Mouse (Mus musculus): ENCODE results near the gene Pth2. TPM values are rescaled to one million over a fixed set of nuclear protein-coding genes. Genes with fewer than 3 reads are reported as not detected.

The Pth2 gene
- polyA plus RNA-seq, 1 experiment from 2014 or later: not detected

GRCm38 (mm10) chr7:45212356-45212755 lies 31.6 kb downstream of the Pth2 start:
- Histone ChIP-seq H3K27me3 (ENCODE audit: control insufficient read depth, insufficient read depth, low read depth, low read length) (peaks cover 26% of the 10 kb centered on the region), H3K9ac (ENCODE audit: low read length) (no peak overlapping the region), H3K36me3 (ENCODE audit: control insufficient read depth, insufficient read depth, low read length) (no peaks in the 10 kb centered on the region), H3K27ac (ENCODE audit: low read length) (no peak overlapping the region), H3K4me2 (ENCODE audit: low read depth, low read length) (no peak overlapping the region), H3K4me1 (replicated peaks; ENCODE audit: control insufficient read depth, insufficient read depth, low read length) (peaks cover 15% of the 10 kb centered on the region), H3K9me3 (ENCODE audit: control insufficient read depth, low read length) (peaks cover 6% of the 10 kb centered on the region; the same call in 1 of the 2 replicates), H3K4me3 (ENCODE audit: low read length) (no peak overlapping the region)
- ATAC-seq (ENCODE audit: low read depth): no peak
- WGBS: 70% methylated on average over 7 of the region's 7 CpGs

DNA sequence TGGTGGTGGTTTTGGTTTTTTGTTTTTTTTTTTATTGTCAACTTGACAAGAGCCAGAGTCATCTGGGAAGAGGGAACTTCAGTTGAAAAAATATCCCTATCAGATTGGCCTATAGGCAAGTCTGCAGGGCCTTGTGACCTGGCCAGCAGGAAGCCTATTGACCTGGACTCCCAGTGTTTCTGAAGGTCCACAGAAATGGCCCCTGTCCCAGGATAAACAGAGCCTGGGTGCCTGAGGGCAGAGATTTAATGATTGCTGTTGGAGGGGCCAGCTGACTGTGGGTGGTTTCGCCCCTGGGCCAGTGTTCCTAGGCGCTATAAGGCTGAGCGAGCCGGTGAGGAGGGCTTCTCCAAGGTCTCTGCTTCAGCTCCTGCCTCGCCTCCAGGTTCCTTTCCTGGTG lies 32.9 kb downstream of the Pth2 start:
- Histone ChIP-seq H3K4me1 (replicated peaks; ENCODE audit: control insufficient read depth, insufficient read depth, low read length) (peaks cover 22% of the 10 kb centered on the region), H3K36me3 (ENCODE audit: control insufficient read depth, insufficient read depth, low read length) (peaks cover 12% of the 10 kb centered on the region), H3K27ac (ENCODE audit: low read length) (no peak overlapping the region), H3K4me2 (ENCODE audit: low read depth, low read length) (no peak overlapping the region), H3K27me3 (ENCODE audit: control insufficient read depth, insufficient read depth, low read depth, low read length) (peaks cover 26% of the 10 kb centered on the region), H3K9ac (ENCODE audit: low read length) (no peak overlapping the region), H3K9me3 (ENCODE audit: control insufficient read depth, low read length) (peaks cover under 1% of the 10 kb centered on the region; the same call in 1 of the 2 replicates), H3K4me3 (ENCODE audit: low read length) (no peak overlapping the region)
- ATAC-seq (ENCODE audit: low read depth): no peak
- 67% methylated on average over 5 of the region's 5 CpGs for WGBS

GRCm38 (mm10) chr7:45215673-45216441 lies 35.1 kb downstream of the Pth2 start, which contains the start of gene Tead2:
Gene Tead2, plus strand, starts transcription at chr7:45215753.
- ATAC-seq (ENCODE audit: low read depth): peak; percentile 72
- WGBS: under 1% methylated on average over 55 of the region's 55 CpGs
- Histone ChIP-seq H3K27me3 (ENCODE audit: control insufficient read depth, insufficient read depth, low read depth, low read length) (peaks cover 18% of the 10 kb centered on the region), H3K9ac (ENCODE audit: low read length) (peak within 1 kb of the TSS; percentile 100), H3K27ac (ENCODE audit: low read length) (peak within 1 kb of the TSS; percentile 91), H3K4me1 (replicated peaks; ENCODE audit: control insufficient read depth, insufficient read depth, low read length) (peaks cover 22% of the 10 kb centered on the region), H3K4me2 (ENCODE audit: low read depth, low read length) (peak within 1 kb of the TSS; percentile 91), H3K9me3 (ENCODE audit: control insufficient read depth, low read length) (no peaks in the 10 kb centered on the region), H3K36me3 (ENCODE audit: control insufficient read depth, insufficient read depth, low read length) (peaks cover 27% of the 10 kb centered on the region), H3K4me3 (ENCODE audit: low read length) (peak within 1 kb of the TSS; percentile 91)

GRCm38 (mm10) chr7:45216442-45217183 lies 35.8 kb downstream of the Pth2 start:
- under 1% methylated on average over 13 of the region's 13 CpGs for WGBS
- Histone ChIP-seq H3K9me3 (ENCODE audit: control insufficient read depth, low read length) (no peaks in the 10 kb centered on the region), H3K36me3 (ENCODE audit: control insufficient read depth, insufficient read depth, low read length) (peaks cover 33% of the 10 kb centered on the region), H3K27me3 (ENCODE audit: control insufficient read depth, insufficient read depth, low read depth, low read length) (peaks cover 11% of the 10 kb centered on the region), H3K4me1 (replicated peaks; ENCODE audit: control insufficient read depth, insufficient read depth, low read length) (peaks cover 21% of the 10 kb centered on the region), H3K4me3 (ENCODE audit: low read length) (peak overlapping the region; percentile 91), H3K27ac (ENCODE audit: low read length) (peak overlapping the region; percentile 91), H3K9ac (ENCODE audit: low read length) (peak overlapping the region; percentile 100), H3K4me2 (ENCODE audit: low read depth, low read length) (peak overlapping the region; percentile 91)
- ATAC-seq (ENCODE audit: low read depth): peak; percentile 92

DNA sequence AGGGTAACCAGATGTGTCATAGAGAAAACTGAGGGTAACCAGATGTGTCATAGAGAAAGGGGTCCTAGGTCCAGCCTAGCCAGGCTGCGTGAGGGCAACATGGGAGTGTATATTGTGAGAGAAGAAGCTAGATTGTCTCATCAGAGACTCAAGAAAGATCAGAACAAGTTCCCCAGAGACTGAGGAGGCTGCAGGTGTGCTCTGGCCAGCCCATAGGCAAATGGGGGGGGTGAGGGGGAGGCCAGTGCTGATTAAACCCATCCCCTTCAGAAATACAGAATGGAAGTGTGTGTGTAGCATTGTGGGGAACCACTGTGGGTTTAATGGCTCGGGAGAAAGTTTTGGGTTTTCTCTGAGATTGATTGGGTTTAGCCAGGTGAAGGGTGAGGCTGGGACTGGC lies 40.9 kb downstream of the Pth2 start:
- Histone ChIP-seq H3K9ac (ENCODE audit: low read length) (no peak overlapping the region), H3K9me3 (ENCODE audit: control insufficient read depth, low read length) (no peaks in the 10 kb centered on the region), H3K4me2 (ENCODE audit: low read depth, low read length) (no peak overlapping the region), H3K27me3 (ENCODE audit: control insufficient read depth, insufficient read depth, low read depth, low read length) (no peaks in the 10 kb centered on the region), H3K36me3 (ENCODE audit: control insufficient read depth, insufficient read depth, low read length) (peaks cover 67% of the 10 kb centered on the region), H3K4me1 (replicated peaks; ENCODE audit: control insufficient read depth, insufficient read depth, low read length) (peaks cover 14% of the 10 kb centered on the region), H3K27ac (ENCODE audit: low read length) (no peak overlapping the region), H3K4me3 (ENCODE audit: low read length) (no peak overlapping the region)
- no peak for ATAC-seq (ENCODE audit: low read depth)
- WGBS: 77% methylated on average over 2 of the region's 2 CpGs

DNA sequence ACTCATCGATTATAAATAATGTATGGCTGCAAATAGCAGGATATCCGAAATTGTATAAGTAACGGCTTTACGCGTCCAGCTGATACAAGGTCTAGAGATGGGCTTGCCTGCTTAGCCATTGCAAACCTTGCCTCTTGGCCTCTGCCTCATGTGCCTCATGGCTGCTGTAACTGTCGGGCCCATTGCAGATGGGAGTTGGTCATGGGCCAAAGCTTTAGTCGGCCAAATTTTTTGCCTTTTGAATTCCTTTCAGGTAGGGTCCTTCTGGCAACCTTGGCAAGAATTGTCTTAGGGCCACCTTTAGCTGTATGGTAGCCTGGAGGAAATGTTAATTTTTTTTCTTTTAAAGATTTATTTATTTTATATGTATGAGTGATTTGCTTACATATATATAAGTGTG lies 44.0 kb downstream of the Pth2 start:
- H3K4me3 ChIP-seq (ENCODE audit: low read length): no peak overlapping the region
- WGBS: 88% methylated on average over 7 of the region's 7 CpGs
- no peak overlapping the region for H3K4me2 ChIP-seq (ENCODE audit: low read depth, low read length)
- no peak overlapping the region for H3K27ac ChIP-seq (ENCODE audit: low read length)
- no peak overlapping the region for H3K9ac ChIP-seq (ENCODE audit: low read length)
- peaks cover 71% of the 10 kb centered on the region for H3K36me3 ChIP-seq (ENCODE audit: control insufficient read depth, insufficient read depth, low read length)
- no peak for ATAC-seq (ENCODE audit: low read depth)
- H3K9me3 ChIP-seq (ENCODE audit: control insufficient read depth, low read length): no peaks in the 10 kb centered on the region
- no peaks in the 10 kb centered on the region for H3K4me1 ChIP-seq (replicated peaks; ENCODE audit: control insufficient read depth, insufficient read depth, low read length)
- no peaks in the 10 kb centered on the region for H3K27me3 ChIP-seq (ENCODE audit: control insufficient read depth, insufficient read depth, low read depth, low read length)

GRCm38 (mm10) chr7:45226421-45226820 lies 45.6 kb downstream of the Pth2 start:
- Histone ChIP-seq H3K27ac (ENCODE audit: low read length) (no peak overlapping the region), H3K4me3 (ENCODE audit: low read length) (no peak overlapping the region), H3K27me3 (ENCODE audit: control insufficient read depth, insufficient read depth, low read depth, low read length) (no peaks in the 10 kb centered on the region), H3K9me3 (ENCODE audit: control insufficient read depth, low read length) (no peaks in the 10 kb centered on the region), H3K9ac (ENCODE audit: low read length) (no peak overlapping the region), H3K4me1 (replicated peaks; ENCODE audit: control insufficient read depth, insufficient read depth, low read length) (no peaks in the 10 kb centered on the region), H3K4me2 (ENCODE audit: low read depth, low read length) (no peak overlapping the region), H3K36me3 (ENCODE audit: control insufficient read depth, insufficient read depth, low read length) (peaks cover 62% of the 10 kb centered on the region)
- 91% methylated on average over 5 of the region's 5 CpGs for WGBS
- no peak for ATAC-seq (ENCODE audit: low read depth)

GRCm38 (mm10) chr7:45228548-45228947 lies 47.8 kb downstream of the Pth2 start:
- ATAC-seq (ENCODE audit: low read depth): no peak
- no peaks in the 10 kb centered on the region for H3K27me3 ChIP-seq (ENCODE audit: control insufficient read depth, insufficient read depth, low read depth, low read length)
- no peak overlapping the region for H3K9ac ChIP-seq (ENCODE audit: low read length)
- no peak overlapping the region for H3K27ac ChIP-seq (ENCODE audit: low read length)
- no peaks in the 10 kb centered on the region for H3K9me3 ChIP-seq (ENCODE audit: control insufficient read depth, low read length)
- H3K4me2 ChIP-seq (ENCODE audit: low read depth, low read length): no peak overlapping the region
- H3K36me3 ChIP-seq (ENCODE audit: control insufficient read depth, insufficient read depth, low read length): peaks cover 58% of the 10 kb centered on the region
- 91% methylated on average over 18 of the region's 18 CpGs for WGBS
- peaks cover 5% of the 10 kb centered on the region; the same call in 1 of the 2 replicates for H3K4me1 ChIP-seq (replicated peaks; ENCODE audit: control insufficient read depth, insufficient read depth, low read length)
- H3K4me3 ChIP-seq (ENCODE audit: low read length): no peak overlapping the region

DNA sequence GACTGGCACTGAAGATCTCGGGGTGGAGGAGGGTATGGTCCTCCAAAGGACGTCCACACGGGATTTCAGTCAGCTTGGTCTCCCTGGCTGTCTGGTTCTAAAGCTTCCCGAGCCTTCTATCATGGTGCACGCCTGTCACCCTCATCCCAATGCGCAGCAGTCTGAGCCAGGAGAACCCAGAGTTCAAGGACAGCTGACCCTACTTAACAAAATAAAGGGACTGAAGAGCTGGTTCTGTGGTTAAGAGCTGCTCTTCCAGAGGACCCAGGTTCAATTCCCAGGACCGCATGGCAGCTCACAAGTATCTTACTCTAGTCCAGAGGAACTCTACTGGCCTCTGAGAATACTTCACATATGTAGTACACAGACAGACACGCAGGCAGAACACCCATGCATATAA lies 48.3 kb downstream of the Pth2 start:
- no peak overlapping the region for H3K27ac ChIP-seq (ENCODE audit: low read length)
- no peak for ATAC-seq (ENCODE audit: low read depth)
- WGBS: 90% methylated on average over 8 of the region's 8 CpGs

More for the DNA sequence above, 48.3 kb downstream of the Pth2 start:
- Histone ChIP-seq H3K4me2 (ENCODE audit: low read depth, low read length) (no peak overlapping the region), H3K36me3 (ENCODE audit: control insufficient read depth, insufficient read depth, low read length) (peaks cover 56% of the 10 kb centered on the region), H3K9me3 (ENCODE audit: control insufficient read depth, low read length) (no peaks in the 10 kb centered on the region), H3K4me3 (ENCODE audit: low read length) (no peak overlapping the region), H3K9ac (ENCODE audit: low read length) (no peak overlapping the region), H3K27me3 (ENCODE audit: control insufficient read depth, insufficient read depth, low read depth, low read length) (no peaks in the 10 kb centered on the region), H3K4me1 (replicated peaks; ENCODE audit: control insufficient read depth, insufficient read depth, low read length) (peaks cover 10% of the 10 kb centered on the region)

All from lung, embryonic 16.5 days (tissue).